ENCODE assay signal across 12 mouse cellular contexts in the genomic region with DNA sequence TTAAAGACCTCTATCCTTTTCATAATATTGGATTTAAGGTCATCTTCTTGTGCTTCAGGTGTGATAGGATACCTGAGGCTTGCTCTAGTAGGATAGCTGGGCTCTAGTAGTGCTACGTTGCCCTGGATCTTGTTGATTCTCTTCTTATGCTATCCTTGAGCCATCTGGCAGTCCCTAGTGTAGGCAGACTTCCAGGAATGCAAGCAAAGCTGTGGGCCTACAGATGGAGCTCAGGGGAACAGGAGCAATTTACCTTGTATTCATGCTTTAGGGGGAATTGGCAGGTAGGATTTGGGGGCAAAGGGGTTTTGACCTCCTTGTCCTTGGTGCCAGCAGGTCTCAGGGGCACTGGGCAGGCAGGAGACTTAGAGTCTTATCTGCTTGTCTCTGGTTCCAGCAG.
"Had no signal": no experiment of that assay in that cellular context is flagged by ENCODE, and none has a peak within 500 bp of the region (broad histone marks: within the 10 kb centered on the region; RNA-seq: fewer than 3 reads in every experiment).

No protein-coding gene starts in this region.

- H3K27ac ChIP-seq: kidney, embryonic 15.5 days; limb, embryonic 15.5 days; liver, embryonic 12.5 days; midbrain, embryonic 10.5 days; midbrain, embryonic 15.5 days; neural tube, embryonic 15.5 days had no signal

- H3K27me3 ChIP-seq: kidney, embryonic 15.5 days; limb, embryonic 15.5 days; liver, embryonic 12.5 days; midbrain, embryonic 15.5 days; neural tube, embryonic 15.5 days had no signal

- H3K9me3 ChIP-seq: kidney, embryonic 15.5 days; limb, embryonic 15.5 days; liver, embryonic 12.5 days; midbrain, embryonic 10.5 days; midbrain, embryonic 15.5 days; neural tube, embryonic 15.5 days had no signal

- ATAC-seq: liver, embryonic 12.5 days; midbrain, embryonic 15.5 days had no signal

- DNase-seq: kidney, adult 18-20 months; kidney, postnatal 14 days; lung, embryonic 14.5 days; lung, postnatal 10 days; lung, postnatal 4 days; thymus, postnatal 14 days had no signal

- H3K36me3 ChIP-seq: kidney, embryonic 15.5 days; limb, embryonic 15.5 days; liver, embryonic 12.5 days; midbrain, embryonic 10.5 days; midbrain, embryonic 15.5 days; neural tube, embryonic 15.5 days had no signal

- H3K4me3 ChIP-seq: kidney, embryonic 15.5 days; limb, embryonic 15.5 days; liver, embryonic 12.5 days; midbrain, embryonic 10.5 days; midbrain, embryonic 15.5 days; neural tube, embryonic 15.5 days had no signal

- H3K4me2 ChIP-seq: kidney, embryonic 15.5 days; limb, embryonic 15.5 days; liver, embryonic 12.5 days; lung, embryonic 14.5 days; midbrain, embryonic 15.5 days; neural tube, embryonic 15.5 days had no signal

- H3K9ac ChIP-seq: kidney, embryonic 15.5 days; limb, embryonic 15.5 days; liver, embryonic 12.5 days; lung, embryonic 14.5 days; midbrain, embryonic 15.5 days; neural tube, embryonic 15.5 days had no signal

- H3K4me1 ChIP-seq: kidney, embryonic 15.5 days; limb, embryonic 15.5 days; liver, embryonic 12.5 days; midbrain, embryonic 10.5 days; midbrain, embryonic 15.5 days; neural tube, embryonic 15.5 days had no signal
